Mouse (Mus musculus) right cerebral cortex, postnatal 14 days (tissue): Measurements from ENCODE around the gene Wdr46.

Source experiments
- DNase-seq: peaks from one replicate; pipeline ENCODE4 v3.0.0; 2022

The Wdr46 gene

DNA sequence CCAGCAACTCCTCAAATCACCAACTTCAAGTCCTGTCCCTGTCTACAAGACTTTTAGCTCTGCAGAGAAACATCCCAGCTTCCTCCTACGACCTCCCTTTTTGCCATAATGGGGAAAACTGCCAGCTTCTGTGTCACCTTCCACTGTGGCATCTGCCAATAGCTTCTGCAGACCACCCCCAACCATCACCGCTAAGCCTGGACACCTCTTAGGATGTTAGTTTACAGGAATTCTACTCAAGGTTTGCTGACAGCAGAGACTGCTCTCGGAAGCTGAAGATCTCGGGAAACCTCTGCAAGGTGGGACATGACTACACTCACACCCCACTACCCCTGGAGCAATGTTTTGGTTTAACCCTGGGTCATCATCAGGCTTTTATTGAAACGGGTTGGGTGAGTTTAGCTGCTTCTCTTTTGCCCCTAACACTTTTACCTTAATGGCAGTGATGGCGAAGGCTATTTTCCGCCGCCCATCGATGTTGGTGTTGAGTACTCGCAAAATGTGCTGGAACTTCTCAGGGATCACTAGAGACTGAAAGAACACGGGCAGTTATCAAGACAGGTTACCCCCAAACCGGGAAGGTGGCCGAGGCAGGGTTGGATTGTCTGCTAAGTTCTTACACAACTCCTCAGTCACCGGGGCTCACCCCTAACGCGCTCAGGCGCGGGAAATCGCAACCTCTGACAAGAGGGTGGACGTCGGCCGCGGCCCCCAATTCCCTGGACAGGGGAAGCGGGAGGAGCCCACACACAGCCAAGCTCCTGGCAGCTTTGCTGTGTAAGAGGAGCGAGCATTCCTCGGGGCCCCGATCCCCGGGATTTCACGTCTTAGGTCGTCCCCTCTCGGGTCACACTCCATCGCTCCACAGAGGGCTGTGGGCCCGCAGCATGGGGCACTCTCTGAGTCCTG lies 14.4 kb downstream of the Wdr46 start:
- no peak for DNase-seq

DNA sequence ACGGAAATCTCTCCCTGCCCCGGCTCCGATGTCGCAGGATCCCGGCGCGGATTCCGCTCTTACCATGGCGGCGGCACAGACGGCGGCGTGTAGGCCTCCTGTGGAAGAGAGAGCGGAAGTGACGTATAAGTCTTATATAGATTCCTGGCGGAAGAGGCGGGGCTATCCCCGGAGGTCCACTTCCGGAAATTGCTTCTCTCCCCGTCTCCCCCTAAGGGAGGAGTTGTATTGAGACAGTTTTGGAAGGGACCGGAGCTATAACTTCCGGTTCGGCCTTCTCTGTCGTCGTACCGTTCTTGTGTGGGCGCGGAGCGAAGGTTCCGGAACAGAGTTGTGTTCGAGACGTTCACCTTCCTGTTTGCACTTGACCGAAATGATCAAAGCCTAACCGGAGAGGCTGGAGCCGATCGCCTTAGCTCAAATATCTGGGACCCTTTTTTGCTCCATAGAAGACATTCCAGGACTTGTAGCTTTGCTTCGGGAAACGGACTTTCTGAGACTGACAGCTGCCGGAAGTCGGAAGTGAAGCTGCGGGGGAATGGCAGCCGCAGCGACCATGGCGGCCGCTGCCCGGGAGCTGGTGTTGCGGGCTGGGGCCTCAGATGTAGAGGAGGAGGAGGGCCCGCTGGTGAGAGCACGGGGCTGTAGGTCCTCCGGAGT lies 15.2 kb downstream of the Wdr46 start, which contains the start of the genes Vps52 and Rps18:
Gene Vps52, plus strand, starts transcription at position 258 of the 660 bp plus-strand sequence.
Gene Rps18, minus strand, starts transcription at position 447 of the 660 bp plus-strand sequence.
- peak; percentile 87 for DNase-seq

DNA sequence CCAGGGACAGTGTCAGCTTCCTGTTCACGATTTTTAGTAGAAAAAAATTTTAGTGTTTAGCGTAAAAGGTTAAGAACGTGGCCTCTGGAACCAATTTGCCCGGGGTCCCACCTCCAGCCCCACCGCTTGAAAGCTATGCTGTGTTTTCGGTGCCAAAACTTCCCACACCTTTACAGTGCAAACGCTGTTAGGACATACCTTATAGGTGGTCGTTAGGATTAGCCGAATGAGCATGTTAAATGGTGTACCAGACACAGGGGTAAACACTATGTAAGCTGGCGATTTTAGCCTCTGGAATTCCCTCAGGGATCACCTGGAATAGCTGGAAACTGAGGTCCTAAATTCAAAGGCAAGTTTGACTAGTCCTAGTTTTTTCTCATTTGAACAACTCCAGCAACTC lies 15.9 kb downstream of the Wdr46 start:
- no peak for DNase-seq

DNA sequence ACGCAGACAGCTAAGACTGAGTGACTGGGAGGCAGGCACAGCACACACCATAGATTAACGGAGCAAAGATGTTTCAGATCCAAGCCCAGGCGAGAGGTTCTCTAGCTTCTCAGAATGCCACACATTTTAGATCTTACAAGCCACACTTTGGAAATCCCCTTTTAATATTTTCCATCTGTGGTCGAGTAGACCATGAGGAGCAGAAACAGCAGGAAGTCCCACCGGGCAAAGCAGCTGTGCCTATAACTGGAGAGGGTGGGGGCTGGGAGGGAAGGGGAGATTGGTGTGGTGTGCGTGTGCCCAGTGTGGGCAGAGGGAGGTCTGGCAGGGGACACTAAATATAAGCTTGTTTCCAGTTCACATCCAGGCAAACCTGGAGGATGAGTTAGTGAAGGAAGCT lies 17.0 kb downstream of the Wdr46 start:
- DNase-seq: no peak

DNA sequence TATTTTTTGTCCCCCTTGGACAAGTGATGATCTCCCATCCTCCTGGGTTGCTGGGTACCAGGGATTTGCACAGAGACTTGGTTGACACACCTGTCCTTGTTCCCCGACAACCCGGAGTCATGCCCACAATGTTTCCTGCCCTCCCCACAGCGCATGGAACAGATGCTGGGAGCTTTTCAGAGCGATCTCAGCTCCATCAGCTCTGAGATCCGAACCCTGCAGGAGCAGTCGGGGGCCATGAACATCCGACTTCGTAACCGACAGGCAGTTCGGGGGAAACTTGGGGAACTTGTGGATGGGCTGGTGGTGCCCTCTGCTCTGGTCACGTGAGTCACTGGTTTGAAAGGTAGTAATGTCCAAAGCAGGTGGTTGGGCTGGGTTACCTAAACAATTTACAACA lies 18.0 kb downstream of the Wdr46 start:
- no peak for DNase-seq

DNA sequence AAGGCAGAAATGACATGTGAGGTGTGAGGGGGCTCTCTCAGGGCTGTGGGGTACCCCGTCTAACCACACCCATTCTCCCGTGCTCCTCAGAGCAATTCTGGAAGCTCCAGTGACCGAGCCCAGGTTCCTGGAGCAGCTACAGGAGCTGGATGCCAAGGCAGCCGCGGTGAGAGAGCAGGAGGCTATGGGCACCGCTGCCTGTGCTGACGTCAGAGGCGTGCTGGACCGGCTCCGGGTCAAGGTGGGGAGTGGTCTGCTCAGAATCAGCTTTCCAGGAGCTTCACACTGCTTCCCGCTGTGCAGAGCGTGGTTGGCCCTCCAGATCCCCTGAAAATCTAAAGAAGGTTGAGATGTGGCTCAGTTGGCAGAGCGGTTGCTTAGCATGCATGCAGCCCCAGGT lies 18.7 kb downstream of the Wdr46 start:
- DNase-seq: no peak

DNA sequence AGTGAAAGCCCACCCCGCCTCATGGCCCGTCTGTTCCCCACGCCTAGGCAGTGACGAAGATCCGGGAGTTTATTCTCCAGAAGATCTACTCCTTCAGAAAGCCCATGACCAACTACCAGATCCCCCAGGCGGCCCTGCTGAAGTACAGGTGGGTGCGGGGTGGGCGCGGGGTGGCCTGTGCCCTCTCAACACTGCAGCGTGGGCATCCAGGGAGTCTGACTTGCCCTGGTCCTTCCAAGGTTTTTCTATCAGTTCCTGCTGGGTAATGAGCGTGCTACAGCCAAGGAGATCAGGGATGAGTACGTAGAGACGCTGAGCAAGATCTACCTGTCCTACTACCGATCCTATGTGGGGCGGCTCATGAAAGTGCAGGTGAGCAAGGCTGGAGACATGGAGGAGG lies 19.5 kb downstream of the Wdr46 start:
- no peak for DNase-seq

DNA sequence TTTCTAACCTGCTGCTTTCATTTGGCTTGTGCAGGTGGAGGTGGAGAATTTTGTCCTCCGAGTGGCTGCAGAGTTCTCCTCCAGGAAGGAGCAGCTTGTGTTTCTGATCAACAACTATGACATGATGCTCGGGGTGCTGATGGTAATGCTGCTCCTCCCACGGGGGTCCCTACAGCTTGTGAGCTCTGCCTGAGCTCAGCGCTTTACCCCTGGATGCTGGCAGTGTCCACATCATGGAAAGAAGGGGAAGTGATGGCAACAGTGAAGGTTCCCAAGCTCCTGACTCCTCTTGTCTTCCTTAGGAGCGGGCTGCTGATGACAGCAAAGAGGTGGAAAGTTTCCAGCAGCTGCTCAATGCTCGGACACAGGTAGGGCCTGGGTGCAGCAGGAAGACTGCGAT lies 22.4 kb downstream of the Wdr46 start:
- no peak for DNase-seq

DNA sequence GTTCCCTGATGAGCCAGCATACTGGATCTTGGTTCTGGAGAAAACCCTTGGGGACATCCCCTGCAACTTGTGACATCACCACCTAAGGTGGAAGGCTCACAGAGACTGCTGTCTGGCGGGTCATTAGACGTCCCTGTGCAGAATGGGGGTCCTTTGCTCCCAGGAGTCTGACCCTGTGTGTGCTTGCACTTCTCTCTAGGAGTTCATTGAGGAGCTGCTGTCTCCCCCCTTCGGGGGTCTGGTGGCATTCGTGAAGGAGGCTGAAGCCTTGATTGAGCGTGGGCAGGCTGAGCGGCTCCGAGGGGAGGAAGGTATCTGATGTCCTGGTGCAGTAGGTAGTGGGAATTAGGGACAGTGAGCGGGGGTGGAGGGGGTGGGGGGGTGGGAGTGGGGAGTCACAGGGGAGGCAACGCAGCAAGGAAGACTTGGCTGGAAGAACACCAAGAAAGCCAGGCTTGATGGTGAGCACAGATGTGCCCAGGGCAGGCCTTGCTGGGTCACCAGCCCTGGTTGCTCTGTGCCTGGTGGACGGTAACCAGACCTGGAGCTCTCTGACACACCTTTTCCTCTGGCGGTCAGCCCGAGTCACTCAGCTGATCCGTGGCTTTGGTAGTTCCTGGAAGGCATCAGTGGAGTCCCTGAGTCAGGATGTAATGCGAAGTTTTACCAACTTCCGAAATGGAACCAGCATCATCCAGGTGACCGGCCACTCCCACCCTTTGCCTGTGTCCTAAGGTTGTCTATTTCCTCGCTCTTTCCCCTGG lies 24.8 kb downstream of the Wdr46 start:
- DNase-seq: no peak

DNA sequence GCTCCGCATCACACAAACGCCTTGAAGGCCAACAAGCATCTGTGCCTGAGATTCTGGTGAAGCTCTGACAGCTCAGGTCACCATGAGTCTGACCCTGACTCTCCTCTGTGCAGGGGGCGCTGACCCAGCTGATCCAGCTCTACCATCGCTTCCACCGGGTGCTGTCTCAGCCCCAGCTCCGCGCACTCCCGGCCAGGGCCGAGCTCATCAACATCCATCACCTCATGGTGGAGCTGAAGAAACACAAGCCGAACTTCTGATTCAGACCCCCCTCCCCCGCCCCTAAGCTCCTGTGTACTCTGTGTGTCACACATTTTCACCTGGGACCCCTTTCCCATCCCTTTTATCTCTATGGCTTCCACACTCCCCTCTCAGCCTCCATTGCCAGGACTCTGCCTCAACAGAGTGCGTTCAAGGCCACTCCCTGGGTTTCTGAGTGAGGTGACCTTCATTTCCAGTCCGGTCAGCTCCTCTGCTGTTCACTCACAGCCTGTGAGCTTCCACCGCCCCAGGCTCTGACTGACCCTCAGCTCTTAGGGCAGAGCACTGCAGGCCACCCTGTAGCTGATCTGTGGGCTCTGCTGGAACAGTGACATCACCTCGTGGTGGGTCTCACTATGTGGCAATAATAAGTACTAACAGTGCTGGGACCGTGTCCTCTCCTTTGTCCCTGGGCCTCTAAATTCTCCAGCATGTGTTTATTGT lies 25.5 kb downstream of the Wdr46 start:
- DNase-seq: no peak

DNA sequence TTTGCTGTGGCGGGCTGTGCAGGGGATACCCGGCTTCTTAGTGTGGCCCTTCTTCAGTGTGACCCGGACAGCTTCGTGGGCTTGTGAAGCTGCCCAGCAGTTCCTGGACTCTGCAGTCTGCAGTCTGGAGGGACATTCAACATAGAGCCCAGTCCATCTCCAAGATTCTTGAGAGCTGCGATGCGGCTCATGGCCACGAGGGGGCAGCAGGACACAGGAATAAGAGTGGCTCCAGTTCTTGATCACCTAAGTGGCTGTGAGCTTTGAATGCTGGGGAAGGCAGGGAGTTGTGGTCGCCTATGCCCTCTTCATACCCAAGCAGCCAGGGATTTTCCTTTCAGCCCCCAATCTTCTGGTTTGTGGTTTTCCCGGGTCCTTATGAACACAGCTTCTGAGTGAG lies 28.0 kb downstream of the Wdr46 start:
- DNase-seq: peak; percentile 68

DNA sequence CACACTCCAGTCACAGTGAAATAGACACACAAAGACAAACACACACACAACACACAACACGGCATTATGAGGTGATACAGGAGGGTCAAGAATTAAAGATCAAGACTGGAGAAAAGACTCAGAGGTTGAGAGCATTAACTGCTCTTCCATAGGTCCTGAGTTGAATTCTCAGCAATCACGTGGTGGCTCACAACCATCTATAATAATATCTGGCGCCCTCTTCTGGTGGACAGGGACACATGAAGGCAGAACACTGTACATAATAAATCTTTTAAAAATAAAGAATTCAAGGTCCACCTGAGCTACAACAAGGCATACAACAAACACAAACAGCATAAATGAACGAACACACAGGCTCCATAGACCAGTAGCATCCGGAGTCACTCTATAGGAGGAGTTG lies 28.5 kb downstream of the Wdr46 start:
- DNase-seq: no peak

DNA sequence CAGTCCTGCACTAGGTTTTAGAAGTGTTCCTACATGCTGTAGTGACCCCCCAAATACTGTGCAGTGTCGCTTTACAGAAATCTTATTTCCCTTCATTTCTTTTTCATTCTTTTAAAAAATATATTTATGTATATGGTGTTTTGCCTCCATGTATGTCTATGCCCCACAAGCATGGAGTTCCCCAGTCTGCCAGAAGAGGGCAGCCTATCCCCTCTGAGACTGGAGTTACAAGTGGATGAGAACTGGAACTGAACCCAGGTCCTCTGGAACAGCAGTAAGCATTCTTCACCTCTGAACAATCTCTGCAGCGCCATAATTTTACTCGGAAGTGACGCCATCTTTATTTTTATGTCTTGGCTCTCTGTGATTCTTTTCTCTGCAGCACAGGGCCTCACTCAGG lies 28.9 kb downstream of the Wdr46 start:
- DNase-seq: no peak

DNA sequence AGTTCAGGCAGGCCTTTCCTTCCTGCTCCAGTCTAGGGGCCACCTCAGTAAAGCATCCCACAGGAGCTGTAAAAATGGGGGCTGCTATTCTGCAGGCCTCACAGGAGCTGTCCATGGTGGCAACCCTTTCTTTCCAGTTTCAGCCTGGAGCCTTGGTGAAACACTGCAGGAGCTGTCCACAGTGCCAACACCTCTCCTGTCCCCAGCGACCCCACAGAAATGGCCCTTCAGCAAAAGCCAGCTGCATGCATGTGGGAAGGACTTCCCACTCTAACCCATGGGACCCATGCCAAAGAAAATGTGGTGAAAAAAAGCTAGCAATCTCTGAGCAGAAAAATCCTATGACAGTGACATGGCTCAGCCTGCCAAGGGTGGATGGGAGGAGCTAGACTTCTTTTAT lies 32.2 kb downstream of the Wdr46 start:
- no peak for DNase-seq

DNA sequence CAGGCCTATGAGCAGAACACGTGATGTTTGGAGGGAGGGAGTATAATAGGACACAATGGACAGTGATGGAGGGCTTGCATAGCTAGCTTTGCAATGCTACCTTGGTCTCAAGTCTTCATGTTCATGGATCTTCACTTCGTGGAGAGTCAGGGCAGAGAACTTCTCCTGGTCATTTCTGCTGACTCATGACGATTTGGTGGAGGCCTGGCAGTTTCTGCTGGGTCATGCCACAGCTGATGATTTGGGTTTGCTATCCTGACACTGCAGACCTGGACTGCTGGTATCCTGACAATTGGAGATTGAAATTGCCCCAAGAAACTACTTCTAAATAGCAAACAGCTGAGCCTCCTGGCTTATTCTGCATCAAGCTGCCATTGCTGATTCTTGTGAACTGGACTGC lies 33.1 kb downstream of the Wdr46 start:
- no peak for DNase-seq

DNA sequence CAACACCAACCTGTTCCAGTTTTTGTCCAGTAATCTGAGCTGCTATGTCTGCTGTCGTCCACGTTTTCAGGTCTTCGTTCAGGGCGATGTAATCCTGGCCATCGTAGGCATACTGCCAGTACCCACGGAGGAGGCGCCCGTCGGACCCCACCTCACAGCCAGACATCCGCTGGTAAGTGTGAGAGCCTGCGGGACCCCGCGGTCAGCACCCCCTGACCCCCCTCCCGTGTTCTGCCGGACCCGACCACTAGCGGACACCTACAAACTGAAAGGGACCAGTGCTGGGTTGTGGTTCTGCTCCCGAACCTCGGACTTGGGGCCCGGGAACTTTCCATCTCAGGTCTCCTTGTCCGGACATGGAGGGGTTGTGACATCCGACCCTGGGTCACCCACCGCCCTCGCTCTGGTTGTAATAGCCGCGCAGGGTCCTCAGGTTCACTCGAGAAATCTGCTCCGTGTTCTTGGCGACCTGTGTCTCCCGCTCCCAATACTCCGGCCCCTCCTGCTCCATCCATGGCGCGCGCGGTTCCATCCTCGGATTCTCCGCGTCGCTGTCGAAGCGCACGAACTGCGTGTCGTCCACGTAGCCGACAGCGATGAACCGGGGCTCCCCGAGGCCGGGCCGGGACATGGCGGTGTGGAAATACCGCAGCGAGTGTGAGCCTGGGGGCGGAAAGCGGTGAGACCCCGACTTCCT lies 37.5 kb downstream of the Wdr46 start:
- DNase-seq: no peak

DNA sequence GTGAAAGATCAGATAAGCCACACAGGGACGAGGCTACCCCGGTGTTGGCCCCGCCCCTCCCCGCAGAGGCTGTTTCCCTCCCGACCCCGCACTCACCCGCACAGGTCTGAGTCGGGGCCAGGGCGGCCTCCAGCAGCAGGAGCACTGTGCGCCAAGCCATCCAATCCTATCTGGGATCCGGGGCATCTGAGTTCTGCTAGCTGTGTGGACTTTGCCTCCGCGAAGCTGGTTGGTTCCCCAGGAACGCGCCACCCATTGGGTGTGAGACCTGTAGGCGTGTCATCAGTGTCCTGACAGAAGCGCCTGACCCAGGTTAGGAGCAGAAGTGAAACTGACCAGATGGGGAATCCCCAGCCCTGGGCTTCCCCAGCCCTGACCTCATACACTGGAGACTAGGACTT lies 38.2 kb downstream of the Wdr46 start:
- DNase-seq: no peak

DNA sequence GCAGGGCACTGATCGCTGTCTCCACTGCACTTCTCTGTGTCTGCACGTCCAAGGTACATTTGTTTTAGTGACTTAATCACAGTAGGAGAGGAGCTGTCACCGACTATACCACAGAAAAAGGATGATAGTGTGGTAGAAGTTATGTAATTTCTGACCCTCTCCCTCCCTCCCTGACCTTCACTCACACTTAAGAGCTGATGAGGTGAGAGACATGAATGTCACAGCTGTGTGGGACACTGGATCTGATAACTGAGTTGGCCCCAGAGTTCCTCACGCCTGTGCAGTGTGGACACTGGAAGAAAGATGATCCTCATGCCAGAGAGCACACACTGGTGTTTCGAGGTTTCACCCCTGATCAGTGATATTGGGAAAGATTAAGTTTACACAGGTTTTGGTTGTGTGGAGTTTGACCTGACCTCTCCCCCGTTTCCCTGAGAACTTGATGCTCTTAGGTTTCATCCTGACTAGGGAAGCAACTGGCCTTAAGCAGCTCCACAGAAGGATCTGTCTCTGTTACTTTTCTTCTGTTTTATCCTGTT lies 39.1 kb downstream of the Wdr46 start:
- DNase-seq: no peak

DNA sequence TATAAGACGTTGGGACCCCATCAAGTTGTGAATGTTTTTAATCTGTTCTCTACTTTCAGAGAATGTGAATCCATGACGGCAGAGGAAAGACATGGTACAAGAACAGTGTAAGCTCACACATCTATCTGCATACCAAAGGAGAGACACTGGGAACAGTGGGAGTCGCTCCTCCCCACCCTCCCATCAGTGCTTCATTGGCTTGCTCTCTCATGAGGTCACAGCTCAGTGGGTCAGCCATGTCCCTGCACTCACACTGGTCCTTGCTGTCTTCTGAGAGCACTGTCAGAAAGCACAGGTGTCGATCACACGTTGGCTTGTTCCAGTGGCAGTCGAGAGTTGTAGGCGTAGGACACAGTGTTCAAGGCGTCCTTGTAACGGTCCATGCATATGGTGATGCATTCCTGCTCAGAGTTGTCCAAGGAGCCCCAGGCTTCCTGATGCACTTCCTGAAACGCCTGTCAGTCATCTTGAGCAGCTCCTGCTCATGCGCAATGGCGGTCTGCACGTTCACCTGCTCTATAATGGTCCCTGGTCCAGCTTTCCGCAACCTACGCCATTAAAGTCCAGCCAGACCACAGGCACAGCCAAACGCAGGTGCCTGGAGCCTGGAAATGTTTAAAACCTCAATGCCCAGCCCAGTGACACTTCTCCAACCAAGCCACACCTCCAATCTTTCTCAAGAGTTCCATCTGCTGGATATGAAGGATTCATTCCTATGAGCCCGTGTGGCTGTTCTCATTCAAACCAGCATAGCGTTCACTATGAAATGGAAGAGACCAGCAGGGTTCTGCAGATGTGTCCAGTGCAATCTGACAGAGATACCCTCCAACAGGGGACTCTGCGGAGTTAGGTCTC lies 39.9 kb downstream of the Wdr46 start:
- DNase-seq: no peak

DNA sequence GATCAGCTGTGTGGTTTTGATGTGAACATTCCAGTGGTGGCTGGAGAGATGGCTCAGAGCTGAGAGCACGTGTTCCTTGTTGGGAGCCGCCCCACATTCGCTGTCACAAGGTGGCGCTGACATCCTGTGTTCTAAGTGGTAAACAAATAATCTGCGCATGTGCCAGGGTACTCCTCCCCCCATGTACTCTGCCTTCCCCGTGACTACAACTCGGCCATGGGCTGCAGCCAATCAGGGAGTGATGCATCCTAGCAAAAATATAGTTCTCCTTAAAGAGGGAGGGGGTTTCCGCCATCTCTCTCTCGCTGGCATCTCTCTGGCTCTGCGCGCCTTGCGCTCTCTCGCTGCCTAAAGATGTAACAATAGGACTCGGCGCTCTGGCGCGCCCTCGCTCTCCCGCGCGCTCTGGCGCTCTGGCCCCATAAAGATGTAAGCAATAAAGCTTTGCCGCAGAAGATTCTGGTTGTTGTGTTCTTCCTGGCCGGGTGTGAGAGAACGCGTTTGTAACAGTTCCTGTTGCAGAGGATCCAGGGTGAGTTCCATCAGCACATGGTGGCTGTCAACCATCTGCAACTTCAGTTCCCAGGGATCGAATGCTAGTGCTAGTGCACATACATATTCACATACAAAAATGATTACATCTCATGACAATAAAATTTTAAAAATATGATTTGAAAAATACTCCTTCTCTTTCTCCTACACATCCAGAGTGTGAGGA lies 40.9 kb downstream of the Wdr46 start:
- DNase-seq: peak; percentile 82
